Mouse (Mus musculus): ENCODE results near the gene Dlg1.

- TF ChIP-seq CTCF (IDR thresholded peaks at IDR 0.05; ENCODE audit: low read depth) (no peak), EP300 (IDR thresholded peaks at IDR 0.05; ENCODE audit: low read depth) (no peak)
Observed at GRCm38 (mm10) chr16:31832630-31833422, 169.6 kb downstream of the Dlg1 start.

Measured in heart, postnatal 0 days (tissue).